Mouse (Mus musculus) ovary, postnatal 36 days (tissue): ENCODE data around the gene Prpf40b.
A peak's percentile ranks its signal among the peaks of the same experiment; 100 is the strongest.

Experiments used
- DNase-seq: peaks from one replicate; pipeline ENCODE4 v3.0.0; 2022; ENCODE audit warnings: low spot score, mixed read lengths

Gene Prpf40b

DNA sequence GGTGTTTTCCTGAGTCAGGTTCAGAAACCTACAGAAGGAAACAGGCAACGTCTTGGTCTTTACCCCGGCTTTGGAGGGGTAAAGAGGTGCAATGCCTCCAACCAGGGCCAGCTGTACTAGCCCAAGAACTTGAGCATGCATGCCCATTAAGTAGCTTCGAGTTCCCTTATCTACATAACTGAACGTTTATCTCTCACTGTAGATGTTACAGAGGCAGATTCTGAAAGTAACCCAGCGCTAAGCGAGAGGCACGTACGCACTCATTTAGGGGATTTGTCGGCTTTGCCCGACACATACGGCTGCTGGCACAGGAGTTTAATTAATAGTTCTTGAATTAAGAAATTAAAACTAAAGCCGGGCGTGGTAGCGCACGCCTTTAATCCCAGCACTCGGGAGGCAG, 600 bp upstream of the Prpf40b start:
- no peak for DNase-seq

DNA sequence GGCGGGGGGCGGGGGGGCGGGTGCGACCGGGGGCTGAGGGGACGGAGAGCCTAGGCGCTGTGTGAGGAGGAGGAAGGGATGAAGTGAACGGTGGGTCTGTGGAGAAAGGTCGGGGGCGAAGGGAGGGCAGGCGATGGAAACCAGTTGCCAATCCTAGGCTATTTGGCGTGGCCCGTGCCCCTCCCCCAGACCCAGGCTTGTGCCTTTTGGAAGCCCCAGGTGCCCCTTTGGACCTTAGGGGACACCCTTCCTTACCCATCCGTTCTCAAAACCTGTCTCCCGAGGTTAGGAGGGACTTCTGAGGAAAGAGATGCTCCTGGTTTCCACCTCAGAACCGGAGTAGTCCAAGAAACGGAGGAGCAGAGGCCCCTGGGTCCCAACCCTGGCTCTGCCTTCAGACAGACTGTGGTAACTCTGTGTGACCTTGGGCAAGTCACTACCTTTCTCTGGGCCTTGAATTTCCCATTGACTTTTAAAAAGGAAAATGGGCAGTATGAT, 646 bp downstream of the Prpf40b start, which contains the start of gene Fam186b:
TSS of gene Fam186b (minus strand) at position 405 of the 498 bp plus-strand sequence.
- DNase-seq = peak; percentile 52

DNA sequence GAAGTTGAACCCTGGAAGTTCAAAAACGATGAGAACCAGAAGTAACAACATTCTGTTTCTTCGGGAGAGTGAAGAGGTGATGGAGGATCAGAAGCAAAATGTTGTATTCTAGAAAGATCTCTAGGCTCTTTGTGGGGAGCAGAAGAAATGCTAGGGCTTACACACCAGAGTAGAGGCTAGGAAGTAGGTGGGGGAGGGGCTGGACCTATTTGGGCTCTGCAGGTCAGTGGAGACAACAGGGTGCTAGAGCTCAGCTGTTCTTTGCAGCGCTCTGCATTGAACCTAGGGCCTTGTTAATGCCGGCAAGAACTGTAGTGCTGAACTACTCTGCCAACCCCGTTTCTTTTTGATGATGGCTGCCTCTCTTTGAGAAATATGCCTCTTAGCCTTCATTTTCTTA, 1.3 kb downstream of the Prpf40b start:
- DNase-seq = no peak

DNA sequence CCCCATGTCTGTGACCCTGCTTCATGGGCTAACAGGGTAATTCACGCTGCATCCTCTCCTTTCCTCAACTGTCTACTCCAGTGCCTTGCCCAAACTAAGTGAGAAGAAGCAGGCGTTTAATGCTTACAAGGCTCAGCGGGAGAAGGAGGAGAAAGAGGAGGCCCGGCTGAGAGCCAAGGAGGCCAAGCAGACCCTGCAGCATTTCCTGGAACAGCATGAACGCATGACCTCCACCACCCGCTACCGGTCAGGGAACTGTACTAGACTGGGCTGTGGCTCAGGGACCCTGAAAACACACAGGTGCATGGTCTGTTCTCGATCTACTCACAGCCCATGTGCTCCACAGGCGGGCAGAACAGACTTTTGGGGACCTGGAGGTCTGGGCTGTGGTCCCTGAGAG, 12.6 kb downstream of the Prpf40b start:
- no peak for DNase-seq

DNA sequence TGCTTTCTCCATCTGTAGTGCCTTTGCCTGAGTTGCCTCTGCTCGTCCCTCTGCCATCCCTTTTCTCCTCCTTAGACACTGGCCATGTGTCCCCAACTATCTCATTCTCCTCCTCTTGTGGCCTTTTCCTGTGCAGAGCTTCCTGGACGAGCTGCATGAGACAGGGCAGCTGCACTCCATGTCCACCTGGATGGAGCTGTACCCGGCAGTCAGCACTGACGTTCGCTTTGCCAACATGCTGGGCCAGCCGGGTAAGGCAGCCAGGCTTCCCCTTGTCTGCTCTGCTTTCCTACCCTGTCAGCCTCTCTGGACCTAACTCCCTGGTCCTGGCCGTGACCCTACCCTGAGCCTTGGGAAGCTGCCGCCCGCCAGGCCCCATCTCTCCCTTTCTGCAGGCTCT, 14.7 kb downstream of the Prpf40b start:
- no peak for DNase-seq

DNA sequence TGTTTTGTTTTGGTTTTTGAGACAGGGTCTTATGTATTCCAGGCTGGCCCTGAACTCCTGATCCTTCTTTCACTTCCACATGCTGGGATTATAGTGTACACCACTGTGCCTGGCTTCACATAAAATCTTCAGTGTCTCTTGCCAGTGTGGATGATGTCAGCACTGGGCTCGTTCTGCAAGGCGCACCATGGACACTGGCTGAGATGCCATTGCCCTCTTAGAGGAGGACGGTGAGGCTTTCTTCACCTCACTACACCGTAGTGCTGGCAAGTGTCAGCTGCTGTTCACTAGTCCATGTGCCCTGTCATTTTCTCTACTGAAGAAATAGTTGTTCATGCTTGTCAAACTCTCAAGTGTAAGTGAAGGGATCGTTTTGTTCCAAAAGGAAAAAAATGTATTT, 15.7 kb downstream of the Prpf40b start:
- DNase-seq = no peak

DNA sequence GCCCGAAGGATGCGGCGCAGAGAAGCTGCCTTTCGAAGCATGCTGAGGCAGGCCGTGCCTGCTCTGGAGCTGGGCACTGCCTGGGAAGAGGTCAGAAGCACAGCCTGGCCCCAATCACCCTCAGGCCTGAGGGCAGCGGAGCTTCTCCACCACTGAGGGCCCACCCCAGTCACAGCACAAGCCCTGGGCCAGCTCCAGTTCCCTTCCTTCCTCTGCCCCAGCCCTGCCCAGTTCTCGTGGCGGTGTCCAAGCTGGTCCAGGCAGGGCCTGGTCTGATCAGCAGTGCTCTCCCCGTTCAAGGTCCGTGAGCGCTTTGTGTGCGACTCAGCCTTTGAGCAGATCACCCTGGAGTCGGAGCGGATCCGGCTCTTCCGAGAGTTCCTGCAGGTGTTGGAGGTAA, 20.0 kb downstream of the Prpf40b start:
- DNase-seq = no peak

DNA sequence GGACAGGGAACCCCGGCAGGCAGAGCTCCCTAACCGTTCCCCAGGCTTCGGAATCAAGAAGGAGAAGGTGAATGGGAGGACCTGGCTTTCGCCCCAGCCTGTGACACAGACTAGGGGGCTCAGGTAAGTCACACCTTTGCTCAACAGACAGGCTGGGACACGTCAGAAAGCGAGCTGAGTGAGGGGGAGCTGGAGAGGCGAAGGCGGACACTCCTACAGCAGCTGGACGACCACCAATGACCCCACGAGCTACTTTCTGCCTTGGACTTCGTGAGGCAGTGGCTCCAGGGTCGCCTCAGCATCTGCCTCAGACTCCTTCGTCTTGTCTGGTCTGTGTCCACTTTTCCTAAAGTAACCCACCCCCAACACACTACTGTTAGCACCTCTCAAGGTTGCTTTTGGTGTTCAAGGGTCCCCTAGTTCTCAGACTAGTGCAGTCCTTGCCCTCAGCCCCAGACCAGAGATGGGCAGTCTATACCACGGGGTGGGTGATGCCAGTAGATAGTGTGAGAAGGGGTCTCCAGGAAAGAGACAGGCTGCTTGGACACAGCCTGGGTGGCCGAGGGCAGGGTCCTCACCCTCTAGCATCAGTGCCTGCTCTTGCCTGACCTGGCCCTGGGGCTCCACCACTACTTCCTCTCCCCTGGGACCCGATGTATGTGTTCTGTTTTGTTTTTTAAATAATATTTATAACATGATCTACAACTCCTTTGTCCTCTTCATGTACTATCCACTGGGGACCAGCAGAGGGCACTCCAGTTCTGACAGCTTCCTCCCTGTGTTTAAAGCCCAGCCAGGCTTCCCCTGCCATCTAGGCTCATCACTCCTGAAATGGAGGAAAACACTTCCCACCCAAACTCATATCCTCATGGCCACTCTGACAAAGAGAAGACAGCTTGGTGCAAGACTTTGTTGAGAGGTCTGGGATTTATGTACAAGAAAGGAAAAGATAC, 21.7 kb downstream of the Prpf40b start:
- DNase-seq = peak; percentile 62

DNA sequence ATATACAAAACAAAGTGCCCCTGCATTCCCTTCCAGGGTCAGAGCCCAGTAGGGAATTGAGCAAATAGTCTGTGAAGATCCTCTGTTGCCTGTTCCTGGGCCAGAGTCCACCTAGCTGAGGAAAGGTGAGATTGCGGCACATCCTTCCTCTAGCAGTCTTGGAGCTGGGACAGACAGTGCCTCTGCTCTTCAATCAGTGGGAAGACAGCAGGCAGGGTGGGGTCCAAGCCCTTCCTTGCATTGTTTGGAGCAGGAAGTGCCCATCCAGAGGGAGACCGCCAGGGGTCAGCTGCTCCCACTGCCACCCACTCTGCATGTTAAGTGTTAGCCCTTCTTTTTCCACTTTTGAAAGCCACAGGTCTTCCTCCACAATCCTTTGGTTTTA, 22.4 kb downstream of the Prpf40b start:
- DNase-seq = no peak

DNA sequence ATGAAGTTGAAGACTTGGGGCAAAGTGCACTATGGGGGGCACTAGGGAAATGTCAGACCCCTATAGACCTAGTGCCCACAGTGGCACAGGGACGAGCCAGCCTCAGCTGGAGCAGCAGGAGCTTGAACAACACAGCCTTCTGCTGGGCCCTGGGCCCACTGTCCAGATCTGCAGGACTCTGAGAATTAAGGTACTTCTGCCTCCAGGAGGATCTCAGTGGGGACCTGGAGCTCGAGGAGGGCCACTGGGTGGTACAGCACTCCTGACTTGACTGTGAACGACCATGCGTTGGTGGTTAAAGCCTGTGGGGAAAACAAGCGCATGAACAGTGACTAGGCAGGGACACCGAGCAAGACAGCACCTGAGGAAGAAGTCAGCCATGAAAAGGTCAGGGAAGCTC, 23.2 kb downstream of the Prpf40b start:
- DNase-seq = no peak

DNA sequence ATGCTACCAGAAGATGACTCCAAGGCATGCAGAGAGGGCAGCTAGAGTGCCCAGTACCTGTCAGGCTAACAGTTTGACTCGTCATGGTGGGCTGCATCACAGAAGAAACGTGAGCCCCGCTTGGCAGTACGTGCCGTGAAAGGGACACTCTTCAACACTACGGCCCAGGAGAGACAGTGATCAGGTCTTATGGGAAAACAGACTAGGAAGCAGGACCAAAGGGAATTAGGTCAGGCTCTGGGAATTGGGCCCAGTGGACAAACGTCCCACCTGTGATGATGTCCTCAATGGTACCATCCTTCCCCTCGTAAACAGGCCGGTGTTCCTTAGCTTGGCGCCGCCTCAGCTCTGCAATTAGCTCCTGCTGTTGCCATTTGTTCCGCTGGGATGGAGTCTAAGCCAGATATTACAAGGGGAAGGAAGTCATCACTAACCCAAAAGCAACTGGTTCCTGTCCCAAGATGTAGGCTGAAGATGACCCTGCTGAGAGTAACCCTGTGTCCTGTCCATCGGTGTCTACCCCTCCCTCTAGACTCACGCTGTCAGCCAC, 24.0 kb downstream of the Prpf40b start:
- no peak for DNase-seq

DNA sequence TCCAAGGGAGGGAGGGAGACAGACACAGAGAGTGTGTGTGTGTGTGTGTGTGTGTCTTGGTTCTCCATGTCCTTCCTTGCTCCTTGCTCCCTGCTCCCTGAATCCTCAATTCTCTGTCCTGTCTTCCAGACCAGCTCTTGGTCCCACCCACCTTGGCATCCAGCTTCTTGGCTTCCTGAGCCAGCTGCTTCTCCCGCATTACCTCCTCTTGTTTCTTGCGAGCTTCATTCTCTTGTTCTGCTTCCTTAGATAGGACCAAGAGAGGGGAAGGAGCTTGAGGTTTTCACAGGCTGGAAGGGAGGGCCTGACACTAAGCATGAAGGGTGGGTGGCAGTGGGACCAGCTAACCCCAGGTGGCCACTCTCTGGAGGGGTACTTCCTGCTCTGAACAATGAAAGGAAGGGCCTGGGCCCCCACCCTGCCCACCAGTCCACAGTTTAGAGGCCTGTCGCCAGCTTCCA, 24.6 kb downstream of the Prpf40b start:
- DNase-seq = no peak

DNA sequence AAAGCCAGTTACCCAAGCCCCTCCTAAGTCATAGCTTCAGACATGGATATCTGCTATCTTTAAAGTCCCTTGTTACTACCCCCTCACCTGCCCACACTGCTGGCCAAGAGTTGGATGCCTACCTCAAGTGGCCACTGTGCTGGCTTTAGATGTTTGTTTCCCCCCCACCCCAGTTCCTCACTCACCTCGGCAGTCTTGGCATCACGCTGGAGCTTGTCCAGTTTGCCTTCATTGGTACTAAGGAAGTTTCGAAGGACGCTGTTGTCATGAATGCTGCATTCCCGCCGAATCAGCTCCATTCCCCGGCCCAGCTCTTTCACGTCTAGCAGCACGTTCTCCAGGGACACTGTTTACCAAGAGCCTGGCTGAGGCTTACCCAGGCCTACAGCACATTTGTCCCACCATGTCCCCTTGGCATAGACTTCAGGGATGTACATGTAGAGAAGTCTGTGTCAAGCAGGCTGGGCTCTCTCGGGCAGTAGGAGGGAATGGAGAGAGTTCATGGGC, 25.3 kb downstream of the Prpf40b start:
- DNase-seq = no peak

DNA sequence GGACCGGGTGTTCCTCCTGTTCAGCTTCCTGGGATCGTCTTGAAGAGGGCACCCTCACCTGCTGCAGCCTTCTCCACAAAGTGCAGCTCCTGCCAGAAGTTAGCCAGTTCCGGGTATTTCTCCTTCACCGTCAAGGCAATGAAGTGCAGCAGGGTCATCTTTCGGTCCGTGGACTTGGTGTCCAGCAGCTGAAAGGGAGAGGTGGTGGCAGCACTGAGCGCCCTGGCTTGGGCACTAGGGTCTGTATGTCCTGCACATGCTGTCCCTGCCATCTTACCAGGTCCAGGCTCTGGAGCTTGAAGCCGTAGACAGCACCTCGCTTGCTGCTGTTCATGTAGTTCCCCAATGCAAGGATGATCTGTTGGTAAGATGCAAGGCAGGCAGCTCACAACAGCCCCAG, 26.1 kb downstream of the Prpf40b start:
- DNase-seq = no peak

DNA sequence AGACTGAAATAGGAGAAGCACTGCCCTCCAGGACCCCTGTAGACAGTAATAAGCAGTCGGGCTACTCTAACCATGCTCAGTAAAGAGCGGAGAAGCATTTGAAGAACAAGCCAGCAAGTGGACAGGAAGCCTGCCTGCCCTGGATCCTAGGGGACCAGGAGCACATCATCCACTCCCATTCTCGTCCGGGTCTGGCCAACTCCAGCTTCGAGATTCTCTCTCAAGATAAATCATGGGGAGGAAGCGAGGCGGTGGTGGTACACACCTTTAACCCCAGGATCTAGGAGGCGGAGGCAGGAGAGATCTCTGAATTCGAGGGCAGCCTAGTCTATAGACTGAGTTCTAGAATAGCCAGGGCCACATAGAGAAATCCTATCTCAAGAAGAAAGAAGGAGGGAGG, 29.3 kb downstream of the Prpf40b start:
- no peak for DNase-seq

DNA sequence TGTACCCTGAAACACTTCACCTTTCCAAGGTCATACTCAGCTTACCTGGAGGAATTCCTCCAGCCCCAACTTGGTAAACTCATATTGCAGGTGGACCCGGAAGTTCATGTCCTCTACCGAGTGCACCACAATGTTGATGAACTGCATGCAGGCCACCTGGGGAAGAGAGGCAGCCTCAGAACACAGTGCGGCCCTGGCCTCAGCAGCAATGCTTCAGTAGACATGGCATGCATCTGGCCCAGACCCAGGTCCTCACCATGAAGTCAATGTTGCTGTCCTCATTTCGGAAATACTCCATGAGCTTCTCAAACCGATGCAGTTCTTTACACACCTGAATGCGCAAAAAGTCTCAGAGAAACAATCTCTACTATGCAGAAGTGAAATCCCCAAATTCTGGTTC, 30.7 kb downstream of the Prpf40b start:
- no peak for DNase-seq

DNA sequence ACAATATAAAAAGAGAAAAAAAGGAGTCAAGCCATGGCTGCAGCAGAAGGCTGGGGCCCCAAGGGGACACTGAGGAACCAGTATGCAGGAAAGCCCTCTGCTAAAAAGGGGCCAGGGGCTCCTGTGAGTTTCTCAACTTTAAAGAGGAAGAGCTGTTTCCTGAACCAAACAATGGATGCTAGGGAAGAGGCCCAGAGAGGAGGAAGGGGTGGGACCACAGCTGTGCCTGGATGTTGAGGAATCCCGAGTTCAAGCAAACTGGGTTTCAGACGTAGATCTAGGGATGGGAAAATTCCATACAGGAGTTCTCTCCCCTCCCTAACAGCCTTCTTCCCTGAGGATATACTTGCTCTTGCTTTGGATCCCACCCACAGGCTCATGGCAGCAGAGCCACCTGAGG, 31.5 kb downstream of the Prpf40b start:
- no peak for DNase-seq

DNA sequence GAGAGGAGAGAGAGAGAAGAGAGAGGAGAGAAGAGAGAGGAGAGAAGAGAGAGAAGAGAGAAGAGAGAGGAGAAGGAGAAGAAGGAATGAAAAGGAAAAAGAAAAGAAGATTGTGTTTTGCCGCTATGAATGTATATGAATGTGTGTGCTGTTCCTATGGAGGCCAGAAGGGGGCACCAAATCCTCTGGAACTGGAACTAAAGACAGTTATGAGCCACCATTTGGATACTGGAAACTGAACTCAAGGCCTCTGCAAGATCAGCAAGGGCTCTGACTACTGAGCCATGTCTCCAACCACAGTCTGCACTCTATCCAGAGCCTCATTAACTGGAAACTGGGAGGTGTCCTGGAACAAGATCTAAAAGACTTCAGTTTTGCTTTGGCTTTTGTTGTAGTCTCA, 32.1 kb downstream of the Prpf40b start:
- DNase-seq = no peak

DNA sequence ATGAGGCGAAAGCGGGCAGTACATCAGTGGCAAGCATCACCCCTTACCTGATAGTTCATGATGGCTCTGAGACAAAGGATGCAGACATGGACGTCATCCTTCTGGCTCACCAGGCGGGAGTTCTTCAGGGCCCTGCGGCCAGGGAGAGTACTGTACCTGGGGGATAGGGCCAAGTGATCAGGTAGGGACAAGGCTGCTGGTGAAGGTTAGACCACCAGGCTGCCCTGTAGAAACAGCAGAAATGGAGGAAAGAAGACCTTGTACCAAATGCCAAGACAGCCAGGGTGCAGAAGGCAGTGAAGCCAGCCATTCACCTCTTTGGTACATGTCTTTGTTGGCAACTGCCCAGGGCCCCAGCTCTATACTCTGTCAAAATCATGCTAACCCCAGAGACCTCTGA, 33.1 kb downstream of the Prpf40b start:
- no peak for DNase-seq

DNA sequence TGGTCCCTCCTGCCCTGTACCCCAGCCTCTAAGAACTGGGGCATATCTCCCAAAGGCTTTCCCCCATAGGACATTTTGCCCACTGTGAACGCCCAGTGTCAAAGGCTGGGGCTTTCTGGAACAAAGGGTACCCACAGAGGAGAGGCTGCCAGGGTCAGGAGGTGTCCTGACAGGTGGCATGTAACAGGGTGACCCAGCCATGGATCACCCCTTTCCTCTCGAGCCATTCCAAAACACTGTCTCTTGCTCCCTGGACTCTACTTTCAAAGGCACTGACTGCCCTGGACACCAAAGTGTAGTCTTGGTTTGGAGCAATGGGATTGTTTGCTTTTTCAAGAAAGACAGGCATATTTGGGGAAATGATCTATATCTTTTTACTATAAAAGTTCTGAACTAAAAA, 35.4 kb downstream of the Prpf40b start:
- no peak for DNase-seq

DNA sequence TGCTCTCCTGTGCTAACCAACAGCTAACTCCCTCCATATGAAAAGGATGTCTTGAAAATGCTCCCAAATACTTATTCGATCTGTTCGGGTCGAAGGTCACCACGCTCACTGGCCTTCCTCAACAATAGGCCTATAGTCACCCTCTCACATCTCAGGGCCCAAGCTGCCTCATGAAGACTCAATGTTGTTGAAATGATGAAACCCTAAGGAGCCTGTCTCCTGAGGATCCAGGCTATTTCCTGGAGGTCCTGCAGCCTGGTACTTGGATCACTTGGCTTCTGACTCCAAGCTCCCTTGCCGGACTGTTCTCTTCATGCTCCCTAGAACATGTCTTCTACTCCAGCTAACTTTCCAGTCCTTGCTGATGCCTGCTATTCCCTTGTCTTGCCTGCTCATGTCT, 36.5 kb downstream of the Prpf40b start:
- DNase-seq = no peak

DNA sequence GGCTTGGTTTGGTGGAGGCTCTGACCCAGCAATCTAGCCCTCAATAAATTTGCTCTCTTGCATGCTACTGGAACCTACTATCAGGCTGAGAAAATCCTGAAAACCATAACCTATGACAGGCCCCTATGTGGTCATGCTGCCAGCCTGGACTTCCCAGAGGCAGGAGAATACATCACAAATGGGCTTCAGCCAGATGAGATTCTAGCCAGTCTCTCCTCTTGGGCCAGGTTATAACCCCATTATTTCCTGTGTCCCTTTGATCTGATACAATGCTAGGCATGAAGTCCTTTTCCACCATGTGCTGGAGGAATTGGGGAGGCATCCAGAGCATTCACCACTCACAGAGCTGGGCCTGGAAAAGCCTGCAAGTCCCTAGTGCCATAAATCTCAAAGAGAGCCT, 37.2 kb downstream of the Prpf40b start:
- DNase-seq = no peak
